Mouse (Mus musculus): ENCODE measurements at regions not wholly inside any gene's neighbourhood (a gene's known extent, or its start where the extent isn't known, plus 50 kb on each side); places are given as distances from the start of the nearest gene placed in this dataset.

GRCm38 (mm10) chr8:91922211-91922874 is 120.5 kb upstream of the Irx3 start:
- no peak overlapping the region for H3K27ac ChIP-seq (ENCODE audit: low read length)
- no peak overlapping the region for H3K4me3 ChIP-seq (ENCODE audit: low read length)
- WGBS: 84% methylated on average over 3 of the region's 3 CpGs
- H3K4me1 ChIP-seq (ENCODE audit: insufficient read depth, low read length): no peaks in the 10 kb centered on the region
- H3K9ac ChIP-seq (replicated peaks; ENCODE audit: low read length): no peak overlapping the region
- H3K36me3 ChIP-seq (ENCODE audit: insufficient read depth, low read length): no peaks in the 10 kb centered on the region
- H3K9me3 ChIP-seq (ENCODE audit: low read length): no peaks in the 10 kb centered on the region
- ATAC-seq (ENCODE audit: low FRiP score, low TSS enrichment): no peak
- H3K27me3 ChIP-seq (ENCODE audit: insufficient read depth, low read length): no peaks in the 10 kb centered on the region
- H3K4me2 ChIP-seq (replicated peaks; ENCODE audit: low read depth, low read length): no peak overlapping the region

GRCm38 (mm10) chr8:91917834-91918233 is 116.0 kb upstream of the Irx3 start:
- ATAC-seq (ENCODE audit: low FRiP score, low TSS enrichment): no peak
- Histone ChIP-seq H3K9ac (replicated peaks; ENCODE audit: low read length) (no peak overlapping the region), H3K4me1 (ENCODE audit: insufficient read depth, low read length) (no peaks in the 10 kb centered on the region), H3K27me3 (ENCODE audit: insufficient read depth, low read length) (peaks cover 3% of the 10 kb centered on the region), H3K9me3 (ENCODE audit: low read length) (no peaks in the 10 kb centered on the region), H3K27ac (ENCODE audit: low read length) (no peak overlapping the region), H3K36me3 (ENCODE audit: insufficient read depth, low read length) (no peaks in the 10 kb centered on the region), H3K4me2 (replicated peaks; ENCODE audit: low read depth, low read length) (no peak overlapping the region), H3K4me3 (ENCODE audit: low read length) (no peak overlapping the region)
- WGBS: 92% methylated on average over 5 of the region's 5 CpGs

GRCm38 (mm10) chr8:91913971-91914370 is 112.1 kb upstream of the Irx3 start:
- ATAC-seq (ENCODE audit: low FRiP score, low TSS enrichment): no peak
- H3K27me3 ChIP-seq (ENCODE audit: insufficient read depth, low read length): peaks cover 11% of the 10 kb centered on the region
- no peak overlapping the region for H3K4me3 ChIP-seq (ENCODE audit: low read length)
- H3K9me3 ChIP-seq (ENCODE audit: low read length): no peaks in the 10 kb centered on the region
- no peaks in the 10 kb centered on the region for H3K36me3 ChIP-seq (ENCODE audit: insufficient read depth, low read length)
- H3K9ac ChIP-seq (replicated peaks; ENCODE audit: low read length): no peak overlapping the region
- H3K4me2 ChIP-seq (replicated peaks; ENCODE audit: low read depth, low read length): no peak overlapping the region
- peaks cover 11% of the 10 kb centered on the region; the same call in 1 of the 2 replicates for H3K4me1 ChIP-seq (ENCODE audit: insufficient read depth, low read length)
- no peak overlapping the region for H3K27ac ChIP-seq (ENCODE audit: low read length)
- 83% methylated on average over 5 of the region's 5 CpGs for WGBS

- ATAC-seq (ENCODE audit: low FRiP score, low TSS enrichment): no peak
- 82% methylated on average over 6 of the region's 6 CpGs for WGBS
- H3K4me3 ChIP-seq (ENCODE audit: low read length): no peak overlapping the region
- H3K9me3 ChIP-seq (ENCODE audit: low read length): no peaks in the 10 kb centered on the region
- peaks cover 14% of the 10 kb centered on the region for H3K27me3 ChIP-seq (ENCODE audit: insufficient read depth, low read length)
- no peak overlapping the region for H3K27ac ChIP-seq (ENCODE audit: low read length)
- no peak overlapping the region for H3K4me2 ChIP-seq (replicated peaks; ENCODE audit: low read depth, low read length)
- peaks cover 14% of the 10 kb centered on the region; the same call in 1 of the 2 replicates for H3K4me1 ChIP-seq (ENCODE audit: insufficient read depth, low read length)
- no peaks in the 10 kb centered on the region for H3K36me3 ChIP-seq (ENCODE audit: insufficient read depth, low read length)
- no peak overlapping the region for H3K9ac ChIP-seq (replicated peaks; ENCODE audit: low read length)
These were observed 111.3 kb upstream of the Irx3 start for GRCm38 (mm10) chr8:91913121-91913520.

- H3K27me3 ChIP-seq (ENCODE audit: insufficient read depth, low read length): peaks cover 14% of the 10 kb centered on the region; the same call in 1 of the 2 replicates
- H3K4me3 ChIP-seq (ENCODE audit: low read length): no peak overlapping the region
- no peaks in the 10 kb centered on the region for H3K36me3 ChIP-seq (ENCODE audit: insufficient read depth, low read length)
- WGBS: 32% methylated on average over 14 of the region's 14 CpGs
- no peak overlapping the region for H3K9ac ChIP-seq (replicated peaks; ENCODE audit: low read length)
- H3K4me2 ChIP-seq (replicated peaks; ENCODE audit: low read depth, low read length): no peak overlapping the region
- H3K4me1 ChIP-seq (ENCODE audit: insufficient read depth, low read length): peaks cover 14% of the 10 kb centered on the region; the same call in 1 of the 2 replicates
- no peak overlapping the region for H3K27ac ChIP-seq (ENCODE audit: low read length)
- H3K9me3 ChIP-seq (ENCODE audit: low read length): no peaks in the 10 kb centered on the region
- no peak for ATAC-seq (ENCODE audit: low FRiP score, low TSS enrichment)
These were observed 107.9 kb upstream of the Irx3 start for GRCm38 (mm10) chr8:91909637-91910383.

GRCm38 (mm10) chr8:91908731-91909353 is 107.0 kb upstream of the Irx3 start:
- ATAC-seq (ENCODE audit: low FRiP score, low TSS enrichment): no peak
- Histone ChIP-seq H3K9ac (replicated peaks; ENCODE audit: low read length) (no peak overlapping the region), H3K36me3 (ENCODE audit: insufficient read depth, low read length) (no peaks in the 10 kb centered on the region), H3K4me1 (ENCODE audit: insufficient read depth, low read length) (peaks cover 14% of the 10 kb centered on the region; the same call in 1 of the 2 replicates), H3K27me3 (ENCODE audit: insufficient read depth, low read length) (peaks cover 14% of the 10 kb centered on the region; the same call in 1 of the 2 replicates), H3K27ac (ENCODE audit: low read length) (no peak overlapping the region), H3K4me2 (replicated peaks; ENCODE audit: low read depth, low read length) (no peak overlapping the region), H3K4me3 (ENCODE audit: low read length) (no peak overlapping the region), H3K9me3 (ENCODE audit: low read length) (no peaks in the 10 kb centered on the region)
- WGBS: 53% methylated on average over 9 of the region's 9 CpGs

- WGBS: 86% methylated on average over 8 of the region's 8 CpGs
- Histone ChIP-seq H3K27me3 (ENCODE audit: insufficient read depth, low read length) (peaks cover 14% of the 10 kb centered on the region; the same call in 1 of the 2 replicates), H3K9ac (replicated peaks; ENCODE audit: low read length) (no peak overlapping the region), H3K27ac (ENCODE audit: low read length) (no peak overlapping the region), H3K9me3 (ENCODE audit: low read length) (no peaks in the 10 kb centered on the region), H3K4me3 (ENCODE audit: low read length) (no peak overlapping the region), H3K36me3 (ENCODE audit: insufficient read depth, low read length) (no peaks in the 10 kb centered on the region), H3K4me1 (ENCODE audit: insufficient read depth, low read length) (peaks cover 14% of the 10 kb centered on the region; the same call in 1 of the 2 replicates), H3K4me2 (replicated peaks; ENCODE audit: low read depth, low read length) (no peak overlapping the region)
- no peak for ATAC-seq (ENCODE audit: low FRiP score, low TSS enrichment)
These were observed 105.3 kb upstream of the Irx3 start for GRCm38 (mm10) chr8:91907178-91907577.

- Histone ChIP-seq H3K4me2 (replicated peaks; ENCODE audit: low read depth, low read length) (no peak overlapping the region), H3K4me1 (ENCODE audit: insufficient read depth, low read length) (peaks cover 3% of the 10 kb centered on the region; the same call in 1 of the 2 replicates), H3K9me3 (ENCODE audit: low read length) (no peaks in the 10 kb centered on the region), H3K27ac (ENCODE audit: low read length) (no peak overlapping the region), H3K27me3 (ENCODE audit: insufficient read depth, low read length) (0 out of 2 replicates have a peak, but pooled peaks cover 3% of the 10 kb centered on the region), H3K36me3 (ENCODE audit: insufficient read depth, low read length) (no peaks in the 10 kb centered on the region), H3K4me3 (ENCODE audit: low read length) (no peak overlapping the region), H3K9ac (replicated peaks; ENCODE audit: low read length) (no peak overlapping the region)
- ATAC-seq (ENCODE audit: low FRiP score, low TSS enrichment): no peak
- WGBS: 79% methylated on average over 10 of the region's 10 CpGs
These were observed 99.8 kb upstream of the Irx3 start for GRCm38 (mm10) chr8:91901525-91902281.

- Histone ChIP-seq H3K4me2 (replicated peaks; ENCODE audit: low read depth, low read length) (no peak overlapping the region), H3K9ac (replicated peaks; ENCODE audit: low read length) (no peak overlapping the region), H3K27me3 (ENCODE audit: insufficient read depth, low read length) (peaks cover 2% of the 10 kb centered on the region; the same call in 1 of the 2 replicates), H3K9me3 (ENCODE audit: low read length) (no peaks in the 10 kb centered on the region), H3K4me1 (ENCODE audit: insufficient read depth, low read length) (peaks cover 3% of the 10 kb centered on the region; the same call in 1 of the 2 replicates), H3K4me3 (ENCODE audit: low read length) (no peak overlapping the region), H3K36me3 (ENCODE audit: insufficient read depth, low read length) (no peaks in the 10 kb centered on the region), H3K27ac (ENCODE audit: low read length) (no peak overlapping the region)
- WGBS: 38% methylated on average over 7 of the region's 7 CpGs
- 0 out of 2 replicates have a peak, but pooled peaks have one; percentile 54 for ATAC-seq (ENCODE audit: low FRiP score, low TSS enrichment)
These were observed 97.9 kb upstream of the Irx3 start for GRCm38 (mm10) chr8:91899747-91900146.

Data from kidney, embryonic 16.5 days (tissue).